Mouse (Mus musculus): Measurements from ENCODE around the gene Tarm1. TPM values are rescaled to one million over a fixed set of nuclear protein-coding genes. Genes with fewer than 3 reads are reported as not detected.

Gene Tarm1
- 1 to 10 TPM; 1.2 to 1.8 TPM for total RNA-seq (2021)
- long read RNA-seq, experiment 1, partial matches to known transcripts = 0 of 1 reads
- long read RNA-seq, experiment 1, other reads (novel, unspliced or antisense) = 1 of 1 reads
- long read RNA-seq, experiment 2, partial matches to known transcripts = 0 of 3 reads
- long read RNA-seq, experiment 2, other reads (novel, unspliced or antisense) = 3 of 3 reads

GRCm38 (mm10) chr7:3502439-3502838 is at the start of gene Tarm1:
Gene Tarm1, minus strand, starts transcription at chr7:3502624.
- DNase-seq = no peak

- no peak for DNase-seq
Observed at GRCm38 (mm10) chr7:3505913-3506312, 3.5 kb upstream of the Tarm1 start.

- no peak for DNase-seq
Observed at GRCm38 (mm10) chr7:3500406-3500805, 2.0 kb downstream of the Tarm1 start.

- no peak for DNase-seq
Observed at GRCm38 (mm10) chr7:3481948-3482608, 20.3 kb downstream of the Tarm1 start.

GRCm38 (mm10) chr7:3476728-3477127 is 25.7 kb downstream of the Tarm1 start:
- no peak for DNase-seq

- DNase-seq = peak in 1 of 2 experiments; percentile 8
Observed at GRCm38 (mm10) chr7:3474291-3475080, 27.9 kb downstream of the Tarm1 start.

- no peak for DNase-seq
Observed at GRCm38 (mm10) chr7:3472774-3473173, 29.6 kb downstream of the Tarm1 start.

- DNase-seq = no peak
Observed at GRCm38 (mm10) chr7:3468614-3469013, 33.8 kb downstream of the Tarm1 start.

- DNase-seq = no peak
Observed at GRCm38 (mm10) chr7:3463306-3463705, 39.1 kb downstream of the Tarm1 start.

- no peak for DNase-seq
Observed at GRCm38 (mm10) chr7:3460261-3460660, 42.2 kb downstream of the Tarm1 start.

- peak; percentile 70 to 73 for DNase-seq
Observed at GRCm38 (mm10) chr7:3457841-3458217, 44.6 kb downstream of the Tarm1 start.

GRCm38 (mm10) chr7:3457111-3457840 is 45.1 kb downstream of the Tarm1 start:
- no peak for DNase-seq

- no peak for DNase-seq
Observed at GRCm38 (mm10) chr7:3453486-3454183, 48.8 kb downstream of the Tarm1 start.

- DNase-seq = no peak
Observed at GRCm38 (mm10) chr7:3452821-3453485, 49.5 kb downstream of the Tarm1 start.

- DNase-seq = peak; percentile 57 to 58
Observed at GRCm38 (mm10) chr7:3451161-3451560, 51.3 kb downstream of the Tarm1 start.

GRCm38 (mm10) chr7:3450671-3451070 is 51.8 kb downstream of the Tarm1 start:
- no peak for DNase-seq

- peak; percentile 85 to 87 for DNase-seq
Observed at GRCm38 (mm10) chr7:3448737-3449454, 53.5 kb downstream of the Tarm1 start.

- DNase-seq = peak; percentile 24 to 46
Observed at GRCm38 (mm10) chr7:3447026-3447425, 55.4 kb downstream of the Tarm1 start.

GRCm38 (mm10) chr7:3446584-3446983 is 55.8 kb downstream of the Tarm1 start:
- no peak for DNase-seq

- no peak for DNase-seq
Observed at GRCm38 (mm10) chr7:3444678-3445077, 57.7 kb downstream of the Tarm1 start.

Data from adrenal gland, postnatal 36 days (tissue).